Mouse (Mus musculus): Measurements from ENCODE around the gene Rab3gap2.

- TF ChIP-seq CTCF (IDR thresholded peaks at IDR 0.05; ENCODE audit: low read depth, low read length) (no peak), GATA1 (IDR thresholded peaks at IDR 0.05; ENCODE audit: borderline replicate concordance, low read length) (no peak)
These were observed 66.6 kb downstream of the Rab3gap2 start for GRCm38 (mm10) chr1:185270403-185271097.

Measured in G1E (cell line).